Mouse (Mus musculus): ENCODE data around the gene Ampd1.

- TF ChIP-seq CTCF (conservative IDR thresholded peaks at IDR 0.05; ENCODE audit: insufficient read depth, insufficient read length, low read depth, low read length): no peak
- TF ChIP-seq POLR2A (IDR thresholded peaks at IDR 0.05; ENCODE audit: low read depth, low read length): no peak
Observed at GRCm38 (mm10) chr3:103057752-103058151, 16.1 kb upstream of the Ampd1 start.
